Mouse (Mus musculus) bone marrow, adult 2 months (tissue): ENCODE data around the gene Dact1.

Source experiments
- CTCF ChIP-seq: fragments of 200-500 bp; IDR thresholded peaks from 2 replicates; pipeline ENCODE4 v1.5.1; 2011; ENCODE audit warnings: low read length, control low read depth; ENCODE audit not compliant: control insufficient read depth, insufficient read depth
- POLR2A ChIP-seq: fragments of 200-500 bp; IDR thresholded peaks from 2 replicates; pipeline ENCODE4 v1.6.1; 2011; ENCODE audit warnings: low read depth, mild to moderate bottlenecking, control low read depth, low read length, borderline replicate concordance; ENCODE audit not compliant: control insufficient read depth

- TF ChIP-seq CTCF, result no peak
- TF ChIP-seq POLR2A, result no peak
Measured at GRCm38 (mm10) chr12:71355092-71355491, 45.4 kb downstream of the Dact1 start.
